Mouse (Mus musculus): ENCODE data around the gene Zfp64.
A peak's percentile ranks its signal among the peaks of the same experiment; 100 is the strongest.

The Zfp64 gene

GRCm38 (mm10) chr2:168954835-168955716 is at the start of gene Zfp64:
TSS of gene Zfp64 (minus strand) at chr2:168955587.
- DNase-seq (ENCODE audit: low spot score), result peak; percentile 66

GRCm38 (mm10) chr2:168992642-168993420 is 37.4 kb upstream of the Zfp64 start:
- peak; percentile 39 for DNase-seq (ENCODE audit: low spot score)

- DNase-seq (ENCODE audit: low spot score), result no peak
Observed at GRCm38 (mm10) chr2:168990957-168991356, 35.6 kb upstream of the Zfp64 start.

- peak; percentile 18 for DNase-seq (ENCODE audit: low spot score)
Observed at GRCm38 (mm10) chr2:168990061-168990753, 34.8 kb upstream of the Zfp64 start.

- DNase-seq (ENCODE audit: low spot score), result no peak
Observed at GRCm38 (mm10) chr2:168988056-168988455, 32.7 kb upstream of the Zfp64 start.

- DNase-seq (ENCODE audit: low spot score), result no peak
Observed at GRCm38 (mm10) chr2:168987421-168987820, 32.0 kb upstream of the Zfp64 start.

GRCm38 (mm10) chr2:168981951-168982350 is 26.6 kb upstream of the Zfp64 start:
- no peak for DNase-seq (ENCODE audit: low spot score)

GRCm38 (mm10) chr2:168981448-168981847 is 26.1 kb upstream of the Zfp64 start:
- DNase-seq (ENCODE audit: low spot score), result no peak

GRCm38 (mm10) chr2:168980859-168981258 is 25.5 kb upstream of the Zfp64 start:
- no peak for DNase-seq (ENCODE audit: low spot score)

GRCm38 (mm10) chr2:168979742-168980141 is 24.4 kb upstream of the Zfp64 start:
- no peak for DNase-seq (ENCODE audit: low spot score)

GRCm38 (mm10) chr2:168978031-168978430 is 22.6 kb upstream of the Zfp64 start:
- no peak for DNase-seq (ENCODE audit: low spot score)

- no peak for DNase-seq (ENCODE audit: low spot score)
Observed at GRCm38 (mm10) chr2:168970131-168970530, 14.7 kb upstream of the Zfp64 start.

- DNase-seq (ENCODE audit: low spot score), result no peak
Observed at GRCm38 (mm10) chr2:168968136-168968925, 12.9 kb upstream of the Zfp64 start.

GRCm38 (mm10) chr2:168966525-168966924 is 11.1 kb upstream of the Zfp64 start:
- no peak for DNase-seq (ENCODE audit: low spot score)

GRCm38 (mm10) chr2:168964849-168965248 is 9.5 kb upstream of the Zfp64 start:
- no peak for DNase-seq (ENCODE audit: low spot score)

- DNase-seq (ENCODE audit: low spot score), result no peak
Observed at GRCm38 (mm10) chr2:168961729-168962666, 6.6 kb upstream of the Zfp64 start.

- DNase-seq (ENCODE audit: low spot score), result no peak
Observed at GRCm38 (mm10) chr2:168960814-168961213, 5.4 kb upstream of the Zfp64 start.

GRCm38 (mm10) chr2:168959339-168959885 is 4.0 kb upstream of the Zfp64 start:
- DNase-seq (ENCODE audit: low spot score), result no peak

GRCm38 (mm10) chr2:168955850-168956346 is 511 bp upstream of the Zfp64 start:
- DNase-seq (ENCODE audit: low spot score), result no peak

- peak; percentile 5 for DNase-seq (ENCODE audit: low spot score)
Observed at GRCm38 (mm10) chr2:168954376-168954775, 1.0 kb downstream of the Zfp64 start.
